Mouse (Mus musculus) neural tube, embryonic 10.5 days (tissue): Measurements from ENCODE around the gene Hmgn1.
"Not testable (repeated sequence)": the region's sequence is repeated elsewhere in the genome, so short reads cannot be mapped to it uniquely, and the experiment has no call there.

Source experiments
- DNase-seq: peaks from one replicate; pipeline ENCODE4 v3.0.0-alpha.2; 2017; ENCODE audit warnings: low spot score; ENCODE audit errors: extremely low spot score

Hmgn1 gene

GRCm38 (mm10) chr16:96126684-96127171 lies 801 bp downstream of the Hmgn1 start:
- DNase-seq, result no peak

GRCm38 (mm10) chr16:96120022-96120623 lies 7.4 kb downstream of the Hmgn1 start:
- no peak for DNase-seq

- DNase-seq, result no peak
Measured at GRCm38 (mm10) chr16:96114729-96115128, 12.8 kb downstream of the Hmgn1 start.

DNA sequence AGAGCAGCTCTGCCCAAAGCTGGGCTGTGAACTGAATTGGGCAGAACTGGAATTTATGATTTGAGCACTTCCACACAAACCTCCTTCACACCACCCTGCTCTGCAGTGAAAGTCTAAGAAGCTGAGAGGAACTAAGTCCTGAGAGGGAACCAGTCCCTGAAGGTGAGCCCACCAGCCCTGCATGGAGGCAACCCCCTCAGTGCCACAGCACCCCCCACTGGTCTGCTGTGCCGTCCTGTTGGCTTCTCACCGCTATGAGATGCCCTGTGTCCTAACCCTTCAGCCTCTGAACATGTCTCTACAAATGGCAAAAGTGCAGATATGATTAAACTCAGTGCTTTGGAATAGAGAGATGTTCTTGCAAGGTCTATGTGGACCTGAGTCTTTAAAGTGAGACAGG lies 14.8 kb downstream of the Hmgn1 start:
- DNase-seq, result no peak

DNA sequence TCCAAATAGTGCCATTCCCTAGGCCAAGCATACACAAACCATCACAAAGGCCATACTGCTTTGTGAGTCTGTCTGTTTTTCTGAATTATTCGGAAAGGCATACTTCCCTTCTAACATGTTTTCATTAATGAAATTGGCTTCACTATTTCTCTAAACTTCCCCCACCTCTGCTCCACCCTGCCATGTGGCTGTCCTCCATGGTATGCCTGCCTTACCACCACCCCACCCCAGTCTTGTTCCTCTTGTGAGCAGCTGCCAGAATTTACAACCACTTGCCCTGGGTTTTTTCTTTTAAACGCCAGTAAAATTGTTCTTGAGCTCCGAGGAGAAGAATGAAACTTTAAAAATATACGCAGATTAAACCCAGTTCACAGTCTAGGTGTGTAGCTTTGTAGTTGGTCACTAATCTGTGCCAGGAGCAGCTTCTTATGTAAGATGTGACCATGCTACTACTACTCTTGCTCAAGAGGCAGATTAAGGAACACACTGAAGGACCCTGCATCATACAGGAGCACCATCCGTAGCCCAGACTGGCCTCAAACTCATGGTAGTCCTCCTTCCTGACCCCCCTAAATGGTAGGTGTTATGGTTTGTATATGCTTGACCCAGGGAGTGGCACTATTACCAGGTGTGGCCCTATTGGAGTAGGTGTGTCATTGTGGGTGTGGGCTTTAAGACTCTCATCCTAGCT lies 16.7 kb downstream of the Hmgn1 start:
- DNase-seq, result no peak

DNA sequence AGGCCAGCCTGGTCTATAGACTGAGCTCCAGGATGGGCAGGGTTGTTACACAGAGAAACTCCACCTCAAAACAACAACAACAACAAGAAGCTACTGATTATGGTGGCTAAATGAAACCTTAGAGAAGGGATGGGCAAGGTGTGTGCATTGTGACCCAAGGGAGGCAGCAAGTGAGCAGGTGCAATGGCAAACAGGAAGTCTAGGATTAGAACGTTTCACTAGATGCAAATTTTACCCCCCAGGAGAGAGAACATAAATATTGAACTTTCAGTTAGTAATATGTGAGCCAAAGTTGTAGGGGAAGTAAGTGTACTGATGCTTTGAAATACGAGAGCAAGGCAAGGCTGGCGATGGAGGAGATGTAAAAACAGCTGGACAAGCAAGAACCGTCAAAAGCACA lies 17.9 kb downstream of the Hmgn1 start:
- no peak for DNase-seq

- DNase-seq, result no peak
Measured at GRCm38 (mm10) chr16:96103036-96103435, 24.5 kb downstream of the Hmgn1 start.

GRCm38 (mm10) chr16:96097811-96098210 lies 29.7 kb downstream of the Hmgn1 start:
- DNase-seq, result not testable (repeated sequence)

- no peak for DNase-seq
Measured at GRCm38 (mm10) chr16:96095966-96096365, 31.6 kb downstream of the Hmgn1 start.

- peak; percentile 16 for DNase-seq
Measured at GRCm38 (mm10) chr16:96091515-96092504, 35.7 kb downstream of the Hmgn1 start.

DNA sequence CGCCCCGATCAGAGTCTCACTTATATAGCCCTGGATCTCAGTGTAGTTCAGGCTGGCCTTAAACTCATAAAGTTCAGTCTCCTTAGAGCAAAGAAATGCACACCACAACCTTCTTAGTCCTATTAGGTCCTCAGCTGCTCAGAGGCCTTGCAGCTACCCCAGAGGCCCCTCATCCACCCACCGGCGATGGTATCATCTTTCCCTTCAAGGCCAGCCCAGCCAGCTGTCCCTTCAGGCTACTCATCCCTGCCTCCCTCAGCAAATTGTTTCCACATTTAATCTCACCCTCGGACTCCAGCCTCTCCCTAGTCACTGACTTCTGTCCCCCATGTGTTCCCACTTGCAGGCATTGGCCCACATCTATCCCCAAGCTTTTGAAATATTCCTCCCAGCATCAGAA lies 39.4 kb downstream of the Hmgn1 start:
- DNase-seq, result no peak

DNA sequence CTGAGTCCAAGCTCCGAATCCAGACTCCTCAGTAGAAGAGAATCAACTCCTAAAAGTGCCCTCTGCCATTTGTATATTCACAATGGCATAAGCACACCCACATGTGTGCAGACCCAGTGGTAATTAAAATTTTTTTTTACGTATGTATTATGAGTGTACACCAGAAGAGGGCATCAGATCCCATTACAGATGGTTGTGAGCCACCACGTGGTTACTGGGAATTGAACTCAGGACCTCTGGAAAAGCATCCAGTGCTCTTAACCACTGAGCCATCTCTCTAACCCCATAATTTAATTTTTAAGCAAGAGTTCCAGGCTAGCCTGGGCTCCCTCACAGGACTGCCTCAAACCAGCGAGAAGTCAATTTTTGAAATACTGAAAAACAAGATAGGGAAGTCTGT lies 40.1 kb downstream of the Hmgn1 start:
- DNase-seq, result no peak

DNA sequence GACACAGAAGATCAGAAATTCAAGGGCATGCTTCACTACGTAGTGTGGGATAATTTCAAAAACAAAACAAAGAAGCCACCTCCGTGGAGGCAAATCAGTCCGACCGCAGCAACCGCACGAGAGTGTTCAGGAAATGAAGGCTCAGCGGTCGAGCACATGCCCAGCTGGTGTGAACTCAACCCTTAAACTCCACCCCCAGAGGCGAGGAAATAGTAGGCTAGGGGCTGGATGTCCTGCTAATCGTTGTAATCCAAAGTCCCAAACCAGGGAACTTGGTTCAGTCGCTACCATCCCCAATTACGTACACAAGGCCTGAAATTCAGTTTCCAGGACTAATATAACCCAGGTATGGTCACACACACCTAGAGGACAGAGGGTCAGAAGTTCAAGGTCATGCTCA lies 40.5 kb downstream of the Hmgn1 start:
- DNase-seq, result no peak

- DNase-seq, result no peak
Measured at GRCm38 (mm10) chr16:96085597-96085996, 41.9 kb downstream of the Hmgn1 start.

DNA sequence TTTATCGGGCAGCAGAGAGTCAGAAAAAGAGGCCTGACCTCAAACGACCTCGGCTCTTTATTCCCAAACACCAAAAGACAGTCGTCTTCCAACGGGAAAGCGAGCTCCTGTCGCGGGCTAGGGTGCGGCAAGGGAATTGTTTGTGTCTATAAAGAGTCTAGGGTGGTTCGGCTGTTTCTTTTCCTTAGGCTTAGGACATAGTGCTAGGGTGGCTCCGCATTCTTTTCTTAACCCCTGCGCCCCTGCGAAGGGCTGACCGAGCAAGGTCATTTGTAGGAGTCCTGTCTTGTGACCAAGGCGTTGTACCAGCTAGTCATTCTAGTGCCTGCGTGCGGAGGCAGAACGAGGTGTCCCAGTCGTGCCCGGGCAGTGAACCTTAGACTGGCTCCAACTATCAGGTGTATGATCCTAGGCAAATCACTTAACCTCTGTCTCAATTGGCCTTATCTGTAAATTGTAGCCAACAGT lies 44.3 kb downstream of the Hmgn1 start:
- peak; percentile 52 for DNase-seq

DNA sequence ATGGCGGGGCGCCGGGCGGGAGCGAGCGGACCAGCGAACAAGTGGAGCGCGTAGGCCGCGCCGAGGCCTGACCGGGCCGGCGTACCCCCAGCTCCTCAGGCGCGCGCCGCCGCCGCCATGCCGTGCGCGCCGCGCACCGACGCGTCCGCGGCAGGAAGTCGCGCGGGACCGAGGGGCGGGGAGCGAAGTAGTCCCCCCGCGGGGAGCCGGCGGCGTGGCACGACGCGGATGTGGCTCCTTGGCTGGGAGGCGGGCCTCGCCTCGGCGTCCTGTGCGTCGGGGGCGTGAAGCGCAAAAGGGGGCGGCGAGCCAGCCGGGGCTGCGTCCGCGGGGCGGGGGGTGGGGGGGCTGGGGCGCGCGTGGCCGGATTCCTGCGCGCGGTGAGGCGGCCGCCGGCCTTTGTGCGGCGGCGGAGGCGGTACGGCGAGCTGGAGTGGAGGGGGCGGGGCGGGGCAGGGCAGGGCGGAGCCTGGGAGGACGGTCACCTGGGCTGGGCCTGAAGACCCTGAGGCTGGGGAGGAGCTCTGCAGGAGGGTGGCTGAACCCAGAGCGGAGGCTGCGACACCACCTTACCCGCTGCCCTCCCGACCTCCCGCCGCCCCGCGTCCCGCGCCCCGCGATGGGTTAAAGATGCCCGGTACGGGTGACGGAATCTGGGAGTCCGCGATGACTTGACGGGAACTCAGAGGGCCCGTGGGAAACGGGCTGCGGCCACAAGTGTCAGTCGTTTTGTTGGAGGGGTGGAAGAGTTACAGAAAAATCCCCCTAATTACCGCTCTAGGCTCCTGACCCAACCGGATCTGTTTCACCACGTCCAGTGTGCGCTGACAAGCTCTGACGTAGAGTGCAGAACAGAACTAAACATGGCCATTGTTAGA lies 45.0 kb downstream of the Hmgn1 start, which contains the start of gene Brwd1:
Brwd1 (minus strand) TSS at position 226 of the 878 bp plus-strand sequence.
- DNase-seq, result peak; percentile 90

DNA sequence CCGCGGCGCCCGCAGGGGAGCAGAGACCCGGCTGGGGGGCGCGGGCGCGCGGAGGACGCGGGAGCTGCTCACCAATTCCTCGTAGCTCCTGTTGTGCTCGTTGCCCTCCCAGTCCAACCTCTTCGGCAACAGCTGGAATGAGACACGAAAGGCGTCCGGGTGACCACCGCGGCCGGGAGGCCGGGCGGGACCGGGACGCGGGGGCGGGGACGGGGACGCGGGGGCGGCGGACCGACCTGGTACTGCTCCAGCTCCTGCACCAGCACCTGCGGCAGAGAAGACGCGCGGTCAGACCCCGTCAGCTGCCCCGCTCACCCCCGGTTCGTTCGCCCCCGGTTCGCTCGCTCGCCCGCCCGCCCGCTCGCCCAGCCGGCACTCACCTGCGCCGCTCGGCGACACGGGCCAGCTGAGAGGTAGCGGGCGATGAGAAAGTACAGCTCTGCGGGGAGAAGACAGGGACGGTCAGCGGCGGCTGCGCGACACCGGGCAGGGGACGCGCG lies 45.7 kb downstream of the Hmgn1 start:
- DNase-seq, result peak; percentile 88

DNA sequence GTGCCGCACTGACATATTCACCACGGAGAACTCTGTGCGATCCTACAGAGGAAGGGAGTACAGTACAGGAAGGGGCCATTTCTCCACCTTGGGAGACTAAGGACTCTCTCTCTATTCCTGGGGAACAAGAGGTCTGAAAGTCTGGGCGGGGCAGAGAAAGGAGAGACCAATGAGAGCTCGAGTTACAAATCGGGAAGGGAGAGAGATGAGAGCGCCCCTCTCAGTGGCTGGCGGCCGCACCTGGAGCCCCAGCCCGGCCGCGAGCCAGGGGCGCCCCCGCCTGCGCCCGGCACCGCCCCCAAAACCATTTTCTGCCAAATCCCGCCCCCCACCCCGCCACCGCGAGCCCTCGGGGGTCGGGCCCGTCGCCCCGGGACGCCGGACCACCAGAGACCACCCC lies 46.2 kb downstream of the Hmgn1 start:
- no peak for DNase-seq

GRCm38 (mm10) chr16:96080524-96080923 lies 47.0 kb downstream of the Hmgn1 start:
- DNase-seq, result no peak
